Mouse (Mus musculus) MEL (cell line): ENCODE results near the gene Hsd11b2.

Experiments
- CTCF ChIP-seq, 3 experiments: IDR thresholded peaks in 2 of 3; conservative IDR thresholded peaks in 1 of 3; 2 replicates each; pipeline ENCODE4 v1.5.1; 2011 to 2012; ENCODE audit warnings: low read length in 3 of 3, low read depth in 2 of 3, mild to moderate bottlenecking in 2 of 3, improper control_type of control experiment in 1 of 3, inconsistent platforms in 1 of 3, mixed read lengths in 1 of 3, moderate library complexity in 1 of 3; ENCODE audit not compliant: control insufficient read depth in 1 of 3, insufficient read depth in 1 of 3, poor library complexity in 1 of 3, severe bottlenecking in 1 of 3
- POLR2A ChIP-seq, 2 experiments: IDR thresholded peaks; 2 replicates each; pipeline ENCODE4 v1.6.1; 2011 to 2012; ENCODE audit warnings: low read length in 2 of 2, mild to moderate bottlenecking in 2 of 2, control low read depth in 1 of 2, improper control_type of control experiment in 1 of 2, low read depth in 1 of 2, moderate library complexity in 1 of 2; ENCODE audit not compliant: control insufficient read depth in 1 of 2, insufficient read depth in 1 of 2, poor library complexity in 1 of 2

DNA sequence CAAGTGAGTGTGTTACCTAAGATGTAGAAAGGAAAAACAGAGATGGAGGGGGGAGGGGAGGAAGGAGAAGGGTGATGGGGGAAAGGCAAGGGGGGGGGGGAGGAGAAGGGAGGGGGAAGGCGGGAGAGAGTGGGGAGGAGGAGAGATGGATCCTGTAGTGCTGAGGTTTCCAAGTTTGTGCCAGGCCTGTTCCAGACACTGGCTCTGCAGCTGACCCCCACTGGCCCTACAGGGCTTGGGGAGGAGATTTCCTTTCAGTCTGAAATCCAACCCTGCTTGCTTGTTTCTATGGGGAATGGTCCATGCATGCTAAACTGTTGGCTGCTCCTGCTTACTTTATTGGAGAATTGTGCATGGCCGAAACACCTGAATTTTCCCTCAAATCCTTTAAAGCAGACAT is 9.8 kb upstream of the Hsd11b2 start:
- no peak for TF ChIP-seq POLR2A (IDR thresholded peaks at IDR 0.05; ENCODE audit: control insufficient read depth in 1 of 2, insufficient read depth in 1 of 2, low read depth in 1 of 2, low read length in 2 of 2, poor library complexity in 1 of 2)
- TF ChIP-seq CTCF (IDR thresholded peaks at IDR 0.05 in 2 of 3, conservative IDR thresholded peaks at IDR 0.05 in 1 of 3; ENCODE audit: control insufficient read depth in 1 of 3, insufficient read depth in 1 of 3, low read depth in 2 of 3, low read length in 3 of 3, poor library complexity in 1 of 3, severe bottlenecking in 1 of 3) = no peak
